Mouse (Mus musculus) heart, postnatal 0 days (tissue): Measurements from ENCODE around the gene Smtnl1. TPM values are rescaled to one million over a fixed set of nuclear protein-coding genes. Genes with fewer than 3 reads are reported as not detected.

Experiments used
- ATAC-seq: fragments of 200-750 bp; cut with Nextera tagmentation; 2 replicates; pipeline ENCODE4 v1.8.0; 2017; ENCODE audit warnings: low read depth, moderate number of reproducible peaks, moderate library complexity; ENCODE audit not compliant: insufficient read depth
- DNase-seq: peaks from one replicate; pipeline ENCODE4 v3.0.0-alpha.2; 2016; ENCODE audit warnings: low spot score
- H3K27ac ChIP-seq: fragments of 300-500 bp; sonication (generic); 2 replicates; pipeline ENCODE4 v1.5.1; 2014; ENCODE audit warnings: low read depth, mild to moderate bottlenecking
- H3K27me3 ChIP-seq: fragments of 300-500 bp; sonication (generic); 2 replicates; pipeline ENCODE4 v1.6.1; 2014; ENCODE audit warnings: low read length, mixed read lengths; ENCODE audit not compliant: control insufficient read depth, insufficient read depth
- H3K36me3 ChIP-seq: fragments of 300-500 bp; sonication (generic); replicated peaks from 2 replicates; pipeline ENCODE4 v1.6.1; 2014; ENCODE audit warnings: low read length, mixed read lengths; ENCODE audit not compliant: control insufficient read depth, insufficient read depth
- H3K4me1 ChIP-seq: fragments of 300-500 bp; sonication (generic); 2 replicates; pipeline ENCODE4 v1.6.1; 2014; ENCODE audit warnings: antibody characterized with exemption; ENCODE audit not compliant: control insufficient read depth, insufficient read depth
- H3K4me2 ChIP-seq: fragments of 300-500 bp; sonication (generic); 2 replicates; pipeline ENCODE4 v1.6.1; 2014; ENCODE audit warnings: low read depth, mild to moderate bottlenecking, low read length, moderate library complexity
- H3K4me3 ChIP-seq: fragments of 300-500 bp; sonication (generic); 2 replicates; pipeline ENCODE4 v1.5.1; 2014; ENCODE audit warnings: low read depth, low read length
- H3K9ac ChIP-seq: fragments of 300-500 bp; sonication (generic); replicated peaks from 2 replicates; pipeline ENCODE4 v1.6.1; 2014; ENCODE audit warnings: low read depth, low read length, mixed read lengths
- H3K9me3 ChIP-seq: fragments of 300-500 bp; sonication (generic); replicated peaks from 2 replicates; pipeline ENCODE4 v1.6.1; 2016; ENCODE audit warnings: low read length; ENCODE audit not compliant: control insufficient read depth
- CTCF ChIP-seq: IDR thresholded peaks from 2 replicates; pipeline ENCODE4 v1.5.1; 2016; ENCODE audit warnings: antibody characterized with exemption, control low read depth, low read depth
- EP300 ChIP-seq: IDR thresholded peaks from 2 replicates; pipeline ENCODE4 v1.6.1; 2016; ENCODE audit warnings: antibody characterized with exemption, low read depth
- WGBS: fragments of 180-500 bp; shearing (Covaris S2); extraction: QIAGEN DNeasy Blood & Tissue Kit; methylation state at CpG from one replicate; pipeline ENCODE4 v1.1.7; 2014; 5-methylcytosine and 5-hydroxymethylcytosine counted together
- polyA plus RNA-seq: library from polyadenylated mRNA; unstranded; fragments of >200 nt; fragmentation: Nextera tagmentation; extraction: Ambion mirVana; gene quantifications from 2 replicates; pipeline ENCODE4 v1.2.1, GENCODE M21; 2015
- total RNA-seq: library from RNA; depleted of rRNA; stranded (reverse); fragments of >200 nt; gene quantifications from 2 replicates; pipeline ENCODE4 v1.2.3, GENCODE M21; 2014; ENCODE audit warnings: low replicate concordance; rRNA removed

Gene Smtnl1
- total RNA-seq = not detected in 2 replicates
- 0.07 and 0.12 TPM in 2 replicates for polyA plus RNA-seq

DNA sequence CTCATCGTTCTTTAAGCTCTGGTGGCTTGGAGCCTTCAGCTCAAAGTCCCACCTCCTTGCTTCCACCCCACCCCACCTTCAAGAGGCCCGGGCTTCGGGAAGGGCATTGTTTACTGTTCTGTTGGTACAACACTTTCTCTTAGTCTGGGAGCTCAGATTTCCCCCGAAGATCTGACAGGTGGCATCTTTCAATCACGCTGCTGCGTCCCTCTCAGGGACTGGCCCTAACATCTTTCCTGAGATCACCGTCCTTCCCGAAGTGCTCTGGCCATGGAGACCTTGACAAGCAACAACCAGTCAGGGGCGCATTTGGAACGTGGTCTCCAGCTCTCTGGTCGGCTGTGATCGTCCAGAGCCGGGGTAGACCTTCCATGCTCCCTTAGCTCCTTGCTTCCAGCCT lies at the start of gene Smtnl1:
Smtnl1 (minus strand) TSS at position 101 of the 400 bp plus-strand sequence.
- ATAC-seq (no peak), DNase-seq (no peak)
- Histone ChIP-seq H3K4me3 (no peak within 1 kb of the TSS), H3K36me3 (no peaks in the 10 kb centered on the region), H3K4me1 (peaks cover 14% of the 10 kb centered on the region), H3K27me3 (no peaks in the 10 kb centered on the region), H3K9ac (no peak within 1 kb of the TSS), H3K4me2 (no peak within 1 kb of the TSS), H3K27ac (no peak within 1 kb of the TSS), H3K9me3 (no peaks in the 10 kb centered on the region)
- no peak for TF ChIP-seq EP300
- TF ChIP-seq CTCF = no peak
- 51% methylated on average over 13 of the region's 13 CpGs for WGBS

- no peaks in the 10 kb centered on the region for H3K36me3 ChIP-seq
- H3K4me1 ChIP-seq = peaks cover 7% of the 10 kb centered on the region
- TF ChIP-seq EP300 = no peak
- peak; percentile 15; the same call in 1 of the 2 replicates for TF ChIP-seq CTCF
- no peak overlapping the region for H3K9ac ChIP-seq
- ATAC-seq (no peak), DNase-seq (no peak)
- WGBS = 58% methylated on average over 4 of the region's 4 CpGs
- peaks cover 96% of the 10 kb centered on the region for H3K27me3 ChIP-seq
- H3K4me2 ChIP-seq = no peak overlapping the region
- H3K27ac ChIP-seq = no peak overlapping the region
- H3K4me3 ChIP-seq = no peak overlapping the region
- no peaks in the 10 kb centered on the region for H3K9me3 ChIP-seq
Measured at GRCm38 (mm10) chr2:84870623-84871160, 48.2 kb upstream of the Smtnl1 start.

GRCm38 (mm10) chr2:84868977-84869376 lies 46.5 kb upstream of the Smtnl1 start:
- no peak for TF ChIP-seq EP300
- Histone ChIP-seq H3K4me1 (peaks cover 7% of the 10 kb centered on the region), H3K4me2 (no peak overlapping the region), H3K4me3 (no peak overlapping the region), H3K9me3 (no peaks in the 10 kb centered on the region), H3K36me3 (no peaks in the 10 kb centered on the region), H3K27ac (no peak overlapping the region), H3K9ac (no peak overlapping the region), H3K27me3 (peaks cover 90% of the 10 kb centered on the region)
- no peak for DNase-seq
- ATAC-seq = no peak
- WGBS = 44% methylated on average over 2 of the region's 2 CpGs

DNA sequence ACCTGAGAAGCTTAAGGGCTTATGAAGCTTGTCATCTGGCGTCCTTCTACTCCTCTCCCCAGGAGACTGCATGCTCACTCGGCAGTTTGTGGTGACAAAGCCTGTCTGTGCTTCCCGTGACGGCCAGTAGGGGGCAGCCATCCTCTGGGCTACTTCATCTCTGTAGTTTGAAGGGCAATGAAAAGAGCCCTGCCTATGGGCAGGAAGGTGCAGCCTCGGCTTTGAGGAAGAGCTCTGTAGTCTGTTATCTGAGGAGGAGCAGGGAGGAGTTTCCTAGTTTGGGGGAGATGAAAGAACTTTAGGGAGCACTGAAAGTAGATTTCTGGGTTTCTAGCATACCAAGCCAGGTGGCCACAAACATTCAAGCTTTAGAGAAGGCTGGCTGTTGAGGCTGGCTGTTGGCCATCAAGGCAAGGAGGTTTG lies 46.1 kb upstream of the Smtnl1 start:
- no peaks in the 10 kb centered on the region for H3K36me3 ChIP-seq
- H3K27me3 ChIP-seq = peaks cover 86% of the 10 kb centered on the region
- no peak overlapping the region for H3K27ac ChIP-seq
- H3K9me3 ChIP-seq = no peaks in the 10 kb centered on the region
- TF ChIP-seq EP300 (no peak), CTCF (peak; percentile 75)
- H3K4me1 ChIP-seq = peaks cover 7% of the 10 kb centered on the region
- no peak overlapping the region for H3K9ac ChIP-seq
- ATAC-seq (no peak), DNase-seq (peak; percentile 39)
- H3K4me2 ChIP-seq = no peak overlapping the region
- WGBS = 13% methylated on average over 5 of the region's 5 CpGs
- no peak overlapping the region for H3K4me3 ChIP-seq

- Histone ChIP-seq H3K27ac (no peak overlapping the region), H3K27me3 (peaks cover 59% of the 10 kb centered on the region), H3K36me3 (peaks cover 6% of the 10 kb centered on the region), H3K4me1 (peaks cover 7% of the 10 kb centered on the region), H3K4me3 (peak overlapping the region; percentile 30), H3K4me2 (peak overlapping the region; percentile 52), H3K9me3 (no peaks in the 10 kb centered on the region), H3K9ac (no peak overlapping the region)
- TF ChIP-seq CTCF (peak; percentile 68), EP300 (no peak)
- DNase-seq (no peak), ATAC-seq (peak; percentile 40)
- WGBS = 2% methylated on average over 47 of the region's 47 CpGs
Measured at GRCm38 (mm10) chr2:84865616-84866571, 43.4 kb upstream of the Smtnl1 start.
